25 mouse cellular contexts compared by ENCODE assay signal in genomic region chr12:109874466-109874865, GRCm38 (mm10).
DNase-seq lines count a peak whose midpoint lies in the region; ATAC-seq and TF ChIP-seq lines count a peak whose summit lies in the region.
"Had no signal": no experiment of that assay in that cellular context is flagged by ENCODE, and none has a peak within 500 bp of the region (broad histone marks: within the 10 kb centered on the region; RNA-seq: fewer than 3 reads in every experiment).

No protein-coding gene starts in this region.

- no peak for TF ChIP-seq POLR2A in MEL (IDR thresholded peaks at IDR 0.05; ENCODE audit: control insufficient read depth in 1 of 2, insufficient read depth in 1 of 2, low read depth in 1 of 2, low read length in 2 of 2, poor library complexity in 1 of 2)

- 87% methylated on average over 7 of the region's 7 CpGs for WGBS in forebrain, embryonic 16.5 days
- WGBS in hindbrain, postnatal 0 days, result 80% methylated on average over 7 of the region's 7 CpGs

- H3K4me3 ChIP-seq in MEL (ENCODE audit: control insufficient read depth in 1 of 2, insufficient read depth in 1 of 2, low read depth in 2 of 2, low read length in 2 of 2), result no peak overlapping the region
- no peak overlapping the region for H3K4me3 ChIP-seq in forebrain, embryonic 16.5 days (replicated peaks; ENCODE audit: low read length)
- no peak overlapping the region for H3K4me3 ChIP-seq in hindbrain, postnatal 0 days (ENCODE audit: low read length)

- H3K36me3 ChIP-seq in MEL (ENCODE audit: control insufficient read depth in 1 of 2, insufficient read depth in 2 of 2, low read length in 2 of 2), result no peaks in the 10 kb centered on the region
- H3K36me3 ChIP-seq in forebrain, embryonic 16.5 days (ENCODE audit: control insufficient read depth, insufficient read depth), result no peaks in the 10 kb centered on the region
- no peaks in the 10 kb centered on the region for H3K36me3 ChIP-seq in hindbrain, postnatal 0 days (ENCODE audit: insufficient read depth, low read length)
- H3K36me3 ChIP-seq: G1E had no signal

- H3K4me2 ChIP-seq in forebrain, embryonic 16.5 days (ENCODE audit: low read length), result no peak overlapping the region
- no peak overlapping the region for H3K4me2 ChIP-seq in hindbrain, postnatal 0 days (ENCODE audit: low read depth, low read length)

- no peaks in the 10 kb centered on the region for H3K9me3 ChIP-seq in MEL (replicated peaks; ENCODE audit: insufficient read depth, low read length)
- no peaks in the 10 kb centered on the region for H3K9me3 ChIP-seq in forebrain, embryonic 16.5 days (ENCODE audit: control insufficient read depth, low read length)
- H3K9me3 ChIP-seq in hindbrain, postnatal 0 days (ENCODE audit: low read length), result no peaks in the 10 kb centered on the region

- ATAC-seq in forebrain, embryonic 16.5 days, result no peak
- no peak for ATAC-seq in hindbrain, postnatal 0 days
- ATAC-seq: activated CD4-positive, CD25-positive, alpha-beta regulatory T cell, adult 4 months; CD4-positive, CD25-positive, alpha-beta regulatory T cell, adult 4 months; Patski had no signal

- no peaks in the 10 kb centered on the region for H3K79me2 ChIP-seq in MEL (ENCODE audit: control insufficient read depth, insufficient read depth, low read length, poor library complexity)

- no peak for TF ChIP-seq EP300 in MEL (IDR thresholded peaks at IDR 0.05; ENCODE audit: low read depth in 1 of 2, low read length in 2 of 2)

- DNase-seq in testis, postnatal 10 days (ENCODE audit: low spot score), result peak; percentile 28
- DNase-seq in testis, postnatal 14 days (ENCODE audit: low spot score), result no peak
- DNase-seq in 3T3-L1 (ENCODE audit: low read depth, low spot score) (peak; percentile 59), MEL (ENCODE audit: low read depth, low spot score) (peak; percentile 1), NIH3T3 (ENCODE audit: low read depth) (peak; percentile 57)
- DNase-seq in heart, postnatal 36 days, result no peak
- DNase-seq in hindbrain, postnatal 0 days (ENCODE audit: low spot score), result no peak
- DNase-seq: adrenal gland, adult 2 months; adrenal gland, adult 8-10 months; adrenal gland, postnatal 10 days; adrenal gland, postnatal 14 days; adrenal gland, postnatal 25 days; adrenal gland, postnatal 36 days; B cell, adult 2 months; cerebellum, adult 11 months; cerebellum, adult 11-12 months; cerebellum, adult 18-20 months; cerebellum, adult 2 months; cerebellum, adult 8-10 months had no signal

- TF ChIP-seq RAD21 in MEL (IDR thresholded peaks at IDR 0.05; ENCODE audit: low read depth, low read length), result no peak

- no peak overlapping the region for H3K9ac ChIP-seq in MEL (ENCODE audit: control insufficient read depth, low read depth, low read length, poor library complexity, severe bottlenecking)
- no peak overlapping the region for H3K9ac ChIP-seq in forebrain, embryonic 16.5 days (replicated peaks; ENCODE audit: low read depth, low read length)
- no peak overlapping the region for H3K9ac ChIP-seq in hindbrain, postnatal 0 days (replicated peaks; ENCODE audit: low read length)

- no peak overlapping the region for H3K27ac ChIP-seq in MEL (ENCODE audit: control insufficient read depth, low read depth, low read length)
- no peak overlapping the region for H3K27ac ChIP-seq in forebrain, embryonic 16.5 days (ENCODE audit: low read length)
- no peak overlapping the region for H3K27ac ChIP-seq in hindbrain, postnatal 0 days

- H3K4me1 ChIP-seq in MEL (ENCODE audit: control insufficient read depth in 1 of 2, insufficient read depth in 2 of 2, low read length in 2 of 2), result no peaks in the 10 kb centered on the region
- no peaks in the 10 kb centered on the region for H3K4me1 ChIP-seq in forebrain, embryonic 16.5 days (replicated peaks; ENCODE audit: control insufficient read depth, insufficient read depth, low read length)
- H3K4me1 ChIP-seq in hindbrain, postnatal 0 days (ENCODE audit: insufficient read depth, low read length), result no peaks in the 10 kb centered on the region

- H3K27me3 ChIP-seq in MEL (ENCODE audit: control insufficient read depth in 1 of 2, insufficient read depth in 2 of 2, low read length in 2 of 2), result no peaks in the 10 kb centered on the region
- no peaks in the 10 kb centered on the region for H3K27me3 ChIP-seq in forebrain, embryonic 16.5 days (replicated peaks; ENCODE audit: control insufficient read depth, insufficient read depth, low read length)
- no peaks in the 10 kb centered on the region for H3K27me3 ChIP-seq in hindbrain, postnatal 0 days (ENCODE audit: insufficient read depth, low read length)
- H3K27me3 ChIP-seq: CH12.LX had no signal

- TF ChIP-seq CTCF in MEL (IDR thresholded peaks at IDR 0.05 in 2 of 3, conservative IDR thresholded peaks at IDR 0.05 in 1 of 3; ENCODE audit: control insufficient read depth in 1 of 3, insufficient read depth in 1 of 3, low read depth in 2 of 3, low read length in 3 of 3, poor library complexity in 1 of 3, severe bottlenecking in 1 of 3), result no peak
- TF ChIP-seq CTCF in hindbrain, postnatal 0 days (IDR thresholded peaks at IDR 0.05; ENCODE audit: low read depth), result no peak

- intact Hi-C loops in heart, postnatal 36 days (cut with DNase I), result no loop called here

TF ChIP-seq in MEL, 35 proteins besides CTCF, POLR2A, EP300 and RAD21:
- TF ChIP-seq UBTF (IDR thresholded peaks at IDR 0.05; ENCODE audit: borderline replicate concordance, insufficient read depth, low read depth, low read length) (no peak), SIN3A (IDR thresholded peaks at IDR 0.05; ENCODE audit: low read length) (no peak), NELFE (IDR thresholded peaks at IDR 0.05; ENCODE audit: low read depth, low read length) (no peak)

Comparison
In these comparisons a context has a peak if more than half of its experiments do, and no peak if none do; other contexts are left out.
1. DNase-seq: peak in testis, postnatal 10 days (single experiment), 3T3-L1 (single experiment), MEL (single experiment) and NIH3T3 (single experiment); none in testis, postnatal 14 days (single experiment), heart, postnatal 36 days (0 of 2) and hindbrain, postnatal 0 days (single experiment).